Mouse (Mus musculus) heart, embryonic 11.5 days (tissue): Measurements from ENCODE around the gene Ap1g1. TPM values are rescaled to one million over a fixed set of nuclear protein-coding genes. Genes with fewer than 3 reads are reported as not detected.

Experiments
- ATAC-seq: fragments of 200-750 bp; cut with Nextera tagmentation; replicated peaks from 2 replicates; pipeline ENCODE4 v1.8.0; 2017; ENCODE audit warnings: moderate library complexity; ENCODE audit not compliant: insufficient number of reproducible peaks, low FRiP score, low TSS enrichment
- H3K27ac ChIP-seq: fragments of 300-500 bp; sonication (generic); 2 replicates; pipeline ENCODE4 v1.5.1; 2014; ENCODE audit warnings: mild to moderate bottlenecking, low read depth, low read length
- H3K27me3 ChIP-seq: fragments of 300-500 bp; sonication (generic); 2 replicates; pipeline ENCODE4 v1.6.1; 2014; ENCODE audit warnings: mild to moderate bottlenecking, low read length, mixed read lengths; ENCODE audit not compliant: control insufficient read depth, insufficient read depth
- H3K36me3 ChIP-seq: fragments of 300-500 bp; sonication (generic); 2 replicates; pipeline ENCODE4 v1.6.1; 2014; ENCODE audit warnings: mild to moderate bottlenecking, low read length, moderate library complexity, mixed read lengths; ENCODE audit not compliant: control insufficient read depth, insufficient read depth
- H3K4me1 ChIP-seq: fragments of 300-500 bp; sonication (generic); 2 replicates; pipeline ENCODE4 v1.6.1; 2014; ENCODE audit warnings: low read length; ENCODE audit not compliant: control insufficient read depth, insufficient read depth
- H3K4me2 ChIP-seq: fragments of 300-500 bp; sonication (generic); 2 replicates; pipeline ENCODE4 v1.6.1; 2014; ENCODE audit warnings: mild to moderate bottlenecking, moderate library complexity
- H3K4me3 ChIP-seq: fragments of 300-500 bp; sonication (generic); 2 replicates; pipeline ENCODE4 v1.5.1; 2014; ENCODE audit warnings: low read depth, low read length
- H3K9ac ChIP-seq: fragments of 300-500 bp; sonication (generic); 2 replicates; pipeline ENCODE4 v1.6.1; 2014; ENCODE audit warnings: mild to moderate bottlenecking, low read depth, low read length, moderate library complexity
- H3K9me3 ChIP-seq: fragments of 300-500 bp; sonication (generic); replicated peaks from 2 replicates; pipeline ENCODE4 v1.6.1; 2016; ENCODE audit warnings: low read length; ENCODE audit not compliant: control insufficient read depth
- WGBS: fragments of 180-500 bp; shearing (Covaris S2); extraction: QIAGEN DNeasy Blood & Tissue Kit; methylation state at CpG from one replicate; pipeline ENCODE4 v1.1.7; 2014; ENCODE audit not compliant: insufficient replicate concordance; 5-methylcytosine and 5-hydroxymethylcytosine counted together
- polyA plus RNA-seq: library from polyadenylated mRNA; unstranded; fragments of >200 nt; fragmentation: Nextera tagmentation; extraction: Ambion mirVana; gene quantifications from 2 replicates; pipeline ENCODE4 v1.2.1, GENCODE M21; 2014

Gene Ap1g1
- polyA plus RNA-seq, 1 experiment from 2014 or later: 22.1 TPM

- H3K4me3 ChIP-seq: no peak overlapping the region
- no peaks in the 10 kb centered on the region for H3K27me3 ChIP-seq
- ATAC-seq: no peak
- no peak overlapping the region for H3K4me2 ChIP-seq
- H3K4me1 ChIP-seq: no peaks in the 10 kb centered on the region
- no peak overlapping the region for H3K27ac ChIP-seq
- no peak overlapping the region for H3K9ac ChIP-seq
- H3K9me3 ChIP-seq: no peaks in the 10 kb centered on the region
- H3K36me3 ChIP-seq: peaks cover 4% of the 10 kb centered on the region; the same call in 1 of the 2 replicates
These were observed 106.9 kb downstream of the Ap1g1 start for GRCm38 (mm10) chr8:109885294-109885693.

- Histone ChIP-seq H3K27me3 (no peaks in the 10 kb centered on the region), H3K4me3 (no peak overlapping the region), H3K4me1 (no peaks in the 10 kb centered on the region), H3K27ac (no peak overlapping the region), H3K4me2 (no peak overlapping the region), H3K36me3 (peaks cover 2% of the 10 kb centered on the region; the same call in 1 of the 2 replicates), H3K9ac (no peak overlapping the region), H3K9me3 (no peaks in the 10 kb centered on the region)
- ATAC-seq: no peak
- 93% methylated on average over 1 of the region's 1 CpGs for WGBS
These were observed 110.9 kb downstream of the Ap1g1 start for GRCm38 (mm10) chr8:109889211-109889610.

GRCm38 (mm10) chr8:109890794-109891585 is 112.6 kb downstream of the Ap1g1 start:
- WGBS: 79% methylated on average over 3 of the region's 3 CpGs

GRCm38 (mm10) chr8:109894636-109895035 is 116.3 kb downstream of the Ap1g1 start:
- no peak for ATAC-seq
- Histone ChIP-seq H3K27ac (no peak overlapping the region), H3K36me3 (no peaks in the 10 kb centered on the region; the same call in 1 of the 2 replicates), H3K9me3 (no peaks in the 10 kb centered on the region), H3K9ac (no peak overlapping the region), H3K4me3 (no peak overlapping the region), H3K4me1 (no peaks in the 10 kb centered on the region), H3K4me2 (no peak overlapping the region), H3K27me3 (no peaks in the 10 kb centered on the region)
- 86% methylated on average over 1 of the region's 1 CpGs for WGBS

More at GRCm38 (mm10) chr8:109890794-109891585, 112.6 kb downstream of the Ap1g1 start:
- no peak overlapping the region for H3K4me3 ChIP-seq
- ATAC-seq: no peak
- H3K36me3 ChIP-seq: peaks cover 2% of the 10 kb centered on the region; the same call in 1 of the 2 replicates
- no peak overlapping the region for H3K4me2 ChIP-seq
- no peak overlapping the region for H3K27ac ChIP-seq
- no peaks in the 10 kb centered on the region for H3K9me3 ChIP-seq
- no peak overlapping the region for H3K9ac ChIP-seq
- no peaks in the 10 kb centered on the region for H3K27me3 ChIP-seq
- H3K4me1 ChIP-seq: no peaks in the 10 kb centered on the region

- Histone ChIP-seq H3K27me3 (no peaks in the 10 kb centered on the region), H3K4me3 (no peak overlapping the region), H3K4me1 (no peaks in the 10 kb centered on the region), H3K9ac (no peak overlapping the region), H3K27ac (no peak overlapping the region), H3K4me2 (no peak overlapping the region), H3K36me3 (no peaks in the 10 kb centered on the region; the same call in 1 of the 2 replicates), H3K9me3 (no peaks in the 10 kb centered on the region)
- ATAC-seq: no peak
- 93% methylated on average over 12 of the region's 12 CpGs for WGBS
These were observed 117.0 kb downstream of the Ap1g1 start for GRCm38 (mm10) chr8:109895355-109895754.

- H3K9me3 ChIP-seq: no peaks in the 10 kb centered on the region
- H3K27me3 ChIP-seq: no peaks in the 10 kb centered on the region
- no peak overlapping the region for H3K4me2 ChIP-seq
- H3K9ac ChIP-seq: no peak overlapping the region
- no peak overlapping the region for H3K4me3 ChIP-seq
- no peak overlapping the region for H3K27ac ChIP-seq
- ATAC-seq: no peak
- peaks cover 2% of the 10 kb centered on the region; the same call in 1 of the 2 replicates for H3K36me3 ChIP-seq
- H3K4me1 ChIP-seq: no peaks in the 10 kb centered on the region
These were observed 124.0 kb downstream of the Ap1g1 start for GRCm38 (mm10) chr8:109902379-109902778.

- WGBS: 82% methylated on average over 10 of the region's 10 CpGs
- no peak overlapping the region for H3K9ac ChIP-seq
- H3K4me3 ChIP-seq: no peak overlapping the region
- no peak for ATAC-seq
- H3K4me1 ChIP-seq: no peaks in the 10 kb centered on the region
- no peaks in the 10 kb centered on the region for H3K9me3 ChIP-seq
- H3K36me3 ChIP-seq: peaks cover 7% of the 10 kb centered on the region; the same call in 1 of the 2 replicates
- no peaks in the 10 kb centered on the region for H3K27me3 ChIP-seq
- H3K27ac ChIP-seq: no peak overlapping the region
- H3K4me2 ChIP-seq: no peak overlapping the region
These were observed 125.6 kb downstream of the Ap1g1 start for GRCm38 (mm10) chr8:109903909-109904469.

GRCm38 (mm10) chr8:109904928-109905668 is 126.7 kb downstream of the Ap1g1 start:
- H3K36me3 ChIP-seq: peaks cover 17% of the 10 kb centered on the region
- H3K9ac ChIP-seq: no peak overlapping the region
- 91% methylated on average over 1 of the region's 1 CpGs for WGBS
- no peaks in the 10 kb centered on the region for H3K27me3 ChIP-seq
- H3K4me1 ChIP-seq: no peaks in the 10 kb centered on the region
- ATAC-seq: no peak
- H3K4me3 ChIP-seq: no peak overlapping the region
- no peak overlapping the region for H3K27ac ChIP-seq
- no peak overlapping the region for H3K4me2 ChIP-seq
- no peaks in the 10 kb centered on the region for H3K9me3 ChIP-seq
